Mouse (Mus musculus) heart, postnatal 14 days (tissue): ENCODE data around the gene 4933424G06Rik. TPM values are rescaled to one million over a fixed set of nuclear protein-coding genes. Genes with fewer than 3 reads are reported as not detected.

Source experiments
- DNase-seq, 2 experiments: peaks; one replicate each; pipeline ENCODE4 v3.0.0; 2021 to 2022
- intact Hi-C: fragments of 180-260 bp; cut with DNase I; formaldehyde crosslinking; loops from one replicate; pipeline ENCODE4 v1.15.1; 2025
- total RNA-seq, 2 experiments: library from RNA; stranded (reverse); gene quantifications; 2 replicates each; pipeline ENCODE4 v1.2.3; 2021

Gene 4933424G06Rik
- total RNA-seq, 2 experiments from 2014 or later, result not detected

DNA sequence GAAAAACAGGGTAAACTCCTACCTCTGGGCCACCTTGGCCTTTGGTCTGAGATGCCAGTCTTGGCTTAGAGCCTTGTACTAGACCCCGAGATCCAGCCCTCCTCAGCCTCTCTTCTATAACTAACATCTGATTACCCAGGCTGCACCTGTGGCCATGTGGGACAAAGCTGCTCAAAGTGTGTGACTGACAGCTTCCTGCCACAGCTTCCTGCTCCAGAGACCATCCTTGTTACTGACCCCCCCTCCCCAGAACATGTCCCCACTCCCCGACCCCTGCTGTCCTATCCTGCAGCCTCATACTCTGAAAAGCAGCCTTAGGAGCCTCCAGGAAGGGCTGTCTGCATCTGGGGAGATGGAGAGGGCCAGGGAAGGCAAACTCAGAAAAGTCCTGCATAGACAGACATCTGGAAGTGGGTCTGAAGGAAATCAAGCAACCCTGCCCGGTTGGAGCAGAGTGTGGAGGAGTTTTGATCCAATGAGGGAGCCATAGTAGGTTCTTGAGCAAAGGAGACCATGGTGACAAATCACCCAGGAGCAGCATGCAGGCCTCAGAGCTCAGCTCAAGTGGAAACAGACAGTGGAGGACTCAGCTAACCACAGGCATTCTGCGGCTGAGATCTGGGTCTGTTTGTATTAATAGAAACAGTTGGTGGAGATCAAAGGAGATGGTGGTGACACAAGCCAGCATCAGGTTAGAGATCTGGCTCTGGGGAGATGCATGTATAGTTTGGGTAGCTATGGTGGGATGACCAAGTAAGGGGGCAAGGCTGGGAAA, 56.7 kb downstream of the 4933424G06Rik start:
- intact Hi-C loops, result no loop called here
- no peak for DNase-seq

DNA sequence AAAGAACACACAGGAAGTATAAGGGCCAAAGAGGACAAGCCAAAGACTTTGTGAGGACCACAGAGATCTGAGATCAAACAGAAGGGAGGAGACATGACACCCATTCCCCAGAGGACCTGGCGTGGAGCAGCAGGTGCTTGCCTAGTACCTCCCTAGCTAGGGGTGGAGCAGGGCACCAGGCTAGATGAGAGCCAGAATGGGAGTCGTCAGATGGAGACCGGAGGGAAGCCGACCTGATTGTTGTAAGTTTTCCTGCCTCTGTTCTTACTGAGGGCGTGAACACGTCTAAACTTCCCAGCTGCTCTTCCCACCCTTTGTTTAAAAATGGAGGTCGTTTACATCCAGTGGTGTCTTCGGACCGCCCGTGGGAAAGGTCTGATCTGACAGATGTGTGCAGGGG, 57.4 kb downstream of the 4933424G06Rik start:
- intact Hi-C loops, result no loop called here
- no peak for DNase-seq

DNA sequence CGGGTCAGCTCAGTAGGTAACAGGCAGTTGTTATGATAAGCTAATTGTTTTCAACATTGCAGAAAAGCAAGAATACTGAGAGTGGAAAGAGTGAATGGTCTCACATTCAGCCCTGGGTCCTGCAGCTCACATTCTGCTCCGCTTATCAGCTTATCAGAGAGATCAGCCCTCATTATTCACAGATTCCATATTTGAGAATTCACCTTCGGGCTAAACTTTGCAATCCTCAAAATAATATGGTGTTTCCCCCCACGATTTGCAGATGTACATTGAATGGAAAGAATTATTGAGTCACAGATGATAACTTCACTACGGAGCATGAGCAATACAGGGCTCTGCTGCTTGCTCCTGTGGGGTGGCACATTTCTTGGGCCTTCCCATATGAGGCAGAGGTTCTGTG, 58.8 kb downstream of the 4933424G06Rik start:
- DNase-seq, result no peak
- intact Hi-C loops, result no loop called here

DNA sequence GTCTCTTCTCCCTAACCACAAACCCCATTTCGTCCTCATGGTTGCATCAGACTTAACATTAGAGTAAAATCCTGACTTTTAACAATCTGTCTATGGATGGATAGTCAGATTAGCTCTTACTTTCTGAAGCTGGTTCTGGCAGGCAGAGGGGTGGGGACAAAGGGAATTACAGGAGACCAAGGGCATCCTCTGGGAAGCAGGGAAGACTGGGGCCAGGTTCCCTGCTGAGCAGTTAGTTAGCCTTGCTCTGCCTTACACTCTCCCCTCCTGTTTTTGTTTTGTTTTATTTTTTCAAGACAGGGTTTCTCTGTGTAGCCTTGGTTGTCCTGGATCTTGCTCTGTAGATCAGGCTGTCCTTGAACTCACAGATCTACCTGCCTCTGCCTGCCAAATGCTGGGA, 60.0 kb downstream of the 4933424G06Rik start:
- DNase-seq, result no peak
- intact Hi-C loops, result no loop called here

DNA sequence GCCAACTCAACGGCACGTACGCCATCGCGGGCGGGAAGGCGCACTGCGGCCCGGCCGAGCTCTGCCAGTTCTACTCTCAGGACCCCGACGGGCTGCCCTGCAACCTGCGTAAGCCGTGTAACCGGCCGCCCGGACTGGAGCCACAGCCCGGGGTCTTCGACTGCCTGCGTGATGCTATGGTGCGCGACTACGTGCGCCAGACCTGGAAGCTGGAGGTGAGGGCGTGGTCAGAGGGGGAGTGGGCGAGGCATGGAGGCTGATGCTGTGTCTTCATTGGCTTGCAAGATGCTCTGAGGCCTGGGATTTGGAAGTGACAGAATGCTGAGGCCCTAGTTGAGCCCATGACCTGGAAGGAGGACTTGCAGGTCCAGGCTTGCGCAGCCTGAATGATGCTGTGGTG, 61.0 kb downstream of the 4933424G06Rik start:
- intact Hi-C loops, result no loop called here
- DNase-seq, result no peak

DNA sequence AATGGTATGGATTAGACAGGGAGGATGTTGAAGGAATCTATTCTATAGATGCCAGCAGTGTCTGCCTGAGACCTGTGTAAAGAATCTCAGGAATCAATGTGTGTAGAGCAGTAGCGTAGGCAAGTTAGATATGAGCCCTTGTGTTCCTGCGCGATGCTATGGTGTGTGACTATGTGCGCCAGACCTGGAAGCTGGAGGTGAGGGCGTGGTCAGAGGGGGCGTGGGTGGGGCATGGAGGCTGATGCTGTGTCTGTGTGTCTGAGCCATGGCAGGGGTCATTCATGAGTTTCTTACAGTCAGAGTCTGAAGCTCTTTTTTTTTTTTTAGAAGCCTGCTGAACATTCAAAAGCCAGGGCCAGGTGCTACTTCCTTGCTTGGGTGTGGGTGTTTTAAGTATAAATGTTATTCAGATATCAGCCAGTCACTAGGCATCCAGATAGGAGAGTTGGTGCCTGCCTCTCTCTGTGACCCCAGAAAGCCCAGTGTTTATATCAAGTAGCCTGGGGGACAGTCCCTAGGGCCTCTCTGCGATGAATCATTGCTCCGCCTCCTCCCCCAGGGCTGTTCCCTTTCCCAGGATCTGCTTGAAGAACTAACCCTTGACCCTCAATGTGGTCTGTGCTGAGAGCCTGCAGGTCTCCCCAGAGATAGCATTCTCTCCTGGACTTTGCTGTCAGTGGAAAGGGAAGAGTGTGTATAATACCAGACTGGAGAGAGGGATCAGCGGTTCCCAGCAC, 62.4 kb downstream of the 4933424G06Rik start:
- intact Hi-C loops, result no loop called here

DNA sequence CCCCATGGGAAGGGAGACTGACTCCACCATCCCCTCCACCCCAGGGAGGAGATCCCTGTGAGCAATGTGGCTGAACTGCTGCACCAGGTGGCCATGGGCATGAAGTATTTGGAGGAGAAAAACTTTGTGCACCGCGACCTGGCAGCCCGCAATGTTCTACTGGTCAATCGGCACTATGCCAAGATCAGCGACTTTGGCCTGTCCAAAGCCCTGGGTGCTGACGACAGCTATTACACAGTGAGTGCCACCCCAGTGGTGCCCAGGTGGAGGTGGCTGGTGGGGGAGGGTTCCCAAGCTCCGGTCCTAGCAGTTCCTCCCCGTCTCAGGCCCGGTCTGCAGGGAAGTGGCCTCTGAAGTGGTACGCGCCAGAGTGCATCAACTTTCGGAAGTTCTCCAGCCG, 70.8 kb downstream of the 4933424G06Rik start:
- intact Hi-C loops, result loop anchor here (10.0 kb wide), 1 partner anchor 624 kb away; no protein-coding TSS in a partner anchor
- no peak for DNase-seq

More for the DNA sequence above, 62.4 kb downstream of the 4933424G06Rik start:
- no peak for DNase-seq

DNA sequence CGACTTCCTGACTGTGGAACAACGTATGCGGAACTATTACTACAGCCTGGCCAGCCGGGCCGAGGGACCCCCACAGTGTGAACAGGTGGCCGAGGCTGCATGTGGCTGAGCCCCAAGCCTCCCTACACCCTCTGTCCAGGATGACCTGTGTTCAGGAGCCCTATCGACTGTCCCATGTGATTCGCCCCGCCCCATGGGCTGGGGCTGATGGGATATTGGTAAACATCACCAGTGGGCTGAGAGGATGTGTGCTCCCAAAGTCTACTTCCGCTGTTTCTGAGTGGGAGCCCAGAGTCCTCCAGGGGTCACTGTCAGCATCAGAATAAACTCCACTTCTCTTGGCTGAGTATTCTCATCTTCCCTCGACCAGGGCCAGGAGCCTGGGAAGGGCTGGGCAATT, 72.5 kb downstream of the 4933424G06Rik start:
- DNase-seq, result peak in 1 of 2 experiments; percentile 40
- intact Hi-C loops, result loop anchor here (10.0 kb wide), 1 partner anchor 622 kb away; no protein-coding TSS in a partner anchor

DNA sequence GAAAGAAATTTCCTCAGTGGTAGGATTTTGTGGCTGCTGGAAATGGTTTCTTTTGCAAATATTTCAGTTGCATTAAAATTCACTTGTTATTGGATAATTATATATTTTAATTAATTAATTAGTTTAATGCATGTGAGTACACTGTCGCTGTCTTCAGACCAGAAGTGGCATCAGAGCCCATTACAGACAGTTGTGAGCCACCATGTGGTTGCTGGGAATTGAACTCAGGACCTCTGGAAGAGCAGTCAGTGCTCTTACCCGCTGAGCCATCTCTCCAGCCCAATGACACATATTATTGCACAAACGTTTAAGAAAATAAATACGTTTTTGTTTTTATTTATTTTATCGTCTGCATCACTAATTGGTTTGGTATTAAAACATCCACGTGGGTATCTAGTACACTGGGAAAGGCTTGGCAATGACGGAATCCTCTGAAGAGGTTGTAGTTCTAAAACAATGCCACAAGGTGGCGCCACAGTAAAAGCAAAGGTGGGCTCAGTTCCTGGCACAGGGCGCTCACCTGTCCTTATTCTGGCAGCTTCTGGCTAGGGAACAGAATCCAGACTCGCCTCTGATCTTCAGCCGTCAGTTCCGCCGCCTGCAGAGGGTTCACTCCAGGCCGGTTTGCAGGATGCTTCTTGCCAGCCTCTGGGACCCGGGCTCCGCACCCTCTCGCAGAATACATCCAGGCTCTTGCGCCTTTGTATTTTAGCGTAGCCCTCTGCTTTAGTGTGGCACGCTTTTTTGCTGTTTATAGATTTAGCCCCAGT, 74.6 kb downstream of the 4933424G06Rik start:
- DNase-seq, result peak; percentile 81 to 90

DNA sequence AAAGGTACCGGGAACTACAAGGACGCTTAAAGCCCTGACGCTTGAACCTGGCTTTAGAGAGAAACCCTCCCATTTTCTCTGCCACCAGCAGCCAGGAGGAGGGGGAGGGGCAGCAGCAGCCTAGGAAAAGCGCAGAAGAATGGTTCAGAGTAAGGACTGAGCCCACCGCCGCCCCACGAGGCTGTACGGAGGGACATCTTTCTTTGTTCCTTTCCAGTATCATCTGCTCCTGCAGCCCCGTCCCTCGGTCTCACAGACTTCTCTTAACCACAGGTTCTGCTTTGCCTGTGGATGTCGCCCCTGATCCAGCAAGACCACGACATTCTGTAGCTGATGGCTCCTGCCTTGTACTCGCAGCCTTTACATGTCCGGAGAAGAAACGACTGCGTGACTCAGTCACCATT, 75.3 kb downstream of the 4933424G06Rik start:
- intact Hi-C loops, result loop anchor here (5.0 to 10.0 kb wide), 2 partner anchors 347 to 620 kb away; no protein-coding TSS in a partner anchor
- DNase-seq, result peak in 1 of 2 experiments; percentile 9

More for the DNA sequence above, 74.6 kb downstream of the 4933424G06Rik start:
- intact Hi-C loops, result loop anchor here (1.0 to 10.0 kb wide), 3 partner anchors 348 to 620 kb away; no protein-coding TSS in a partner anchor

DNA sequence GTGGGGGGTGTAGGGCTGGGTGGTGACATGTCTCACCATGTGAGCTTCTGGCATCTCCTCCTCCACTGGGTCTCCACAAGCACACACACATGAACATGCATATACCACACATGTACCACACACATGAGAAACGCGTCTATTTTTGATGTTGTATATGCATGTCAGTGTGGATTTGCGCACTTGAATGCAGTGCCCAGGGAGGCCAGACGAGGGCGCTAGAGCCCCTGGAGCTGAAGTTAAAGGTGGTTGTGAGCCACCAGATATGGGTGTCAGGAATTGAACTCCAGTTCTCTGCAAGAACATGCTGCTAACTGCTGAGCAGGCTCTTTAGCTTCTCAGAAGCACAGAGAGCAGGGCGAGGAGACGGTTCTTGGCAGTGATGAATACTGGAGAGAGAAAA, 76.4 kb downstream of the 4933424G06Rik start:
- intact Hi-C loops, result loop anchor here (5.0 to 10.0 kb wide), 2 partner anchors 346 to 618 kb away; no protein-coding TSS in a partner anchor
- no peak for DNase-seq

DNA sequence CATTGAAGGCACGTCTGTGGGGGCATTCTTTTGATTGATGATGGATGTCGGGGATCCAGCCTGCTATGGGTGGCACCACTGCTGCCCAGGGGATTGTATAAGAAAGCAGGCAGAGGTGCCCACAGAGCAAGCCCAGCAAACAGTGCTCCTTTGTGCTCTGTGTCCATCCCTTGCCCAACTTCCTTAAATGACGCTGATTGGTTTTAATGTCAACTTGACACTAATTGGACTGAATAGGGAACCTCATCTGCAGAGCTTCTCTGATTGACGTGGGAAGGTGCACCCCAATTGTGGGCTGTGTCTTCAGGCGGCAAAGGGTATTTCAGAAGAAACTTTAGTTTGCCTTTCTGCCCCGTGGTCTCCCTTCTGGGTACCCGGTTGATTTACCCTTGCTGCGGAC, 79.5 kb downstream of the 4933424G06Rik start:
- no peak for DNase-seq
- intact Hi-C loops, result loop anchor here (5.0 to 10.0 kb wide), 2 partner anchors 343 to 615 kb away; no protein-coding TSS in a partner anchor

DNA sequence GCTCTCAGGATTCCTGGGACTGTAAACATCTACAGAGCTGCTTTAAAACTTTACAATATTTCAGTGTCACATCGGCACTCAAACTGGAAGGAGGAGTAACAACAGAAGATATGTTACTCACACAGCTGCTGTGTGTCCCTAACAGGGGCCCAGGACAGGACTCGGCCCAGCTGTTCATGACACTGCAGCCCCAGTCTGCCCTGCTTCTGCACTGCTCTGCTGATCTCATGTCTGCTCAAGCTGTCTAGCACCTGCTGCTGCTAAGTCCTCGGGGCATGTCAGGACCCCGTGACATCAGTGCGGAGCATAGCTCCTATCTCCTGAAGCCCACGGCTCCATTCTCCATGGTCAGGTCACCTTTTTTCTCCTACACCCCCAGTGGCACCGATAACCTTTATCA, 86.8 kb downstream of the 4933424G06Rik start:
- intact Hi-C loops, result no loop called here
- DNase-seq, result peak in 1 of 2 experiments; percentile 22

DNA sequence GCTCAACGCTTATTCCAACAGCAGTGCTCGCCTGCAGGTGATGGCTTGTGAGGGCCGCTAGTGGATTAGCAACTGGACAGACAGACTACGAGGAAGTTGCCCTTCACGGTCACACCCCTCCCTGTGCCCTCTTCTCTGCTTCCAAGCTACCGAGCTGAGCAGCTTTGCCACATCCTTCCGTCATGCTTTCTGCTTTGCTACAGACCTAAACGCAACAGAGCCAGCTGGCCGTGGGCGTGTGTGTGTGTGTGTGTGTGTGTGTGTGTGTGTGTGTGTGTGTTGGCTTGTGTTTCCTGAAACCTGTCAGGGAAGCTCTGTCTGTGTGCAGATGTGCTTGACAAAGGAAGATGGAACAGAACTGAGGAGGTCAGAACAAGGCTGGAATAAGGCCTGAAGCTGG, 87.5 kb downstream of the 4933424G06Rik start:
- DNase-seq, result no peak

DNA sequence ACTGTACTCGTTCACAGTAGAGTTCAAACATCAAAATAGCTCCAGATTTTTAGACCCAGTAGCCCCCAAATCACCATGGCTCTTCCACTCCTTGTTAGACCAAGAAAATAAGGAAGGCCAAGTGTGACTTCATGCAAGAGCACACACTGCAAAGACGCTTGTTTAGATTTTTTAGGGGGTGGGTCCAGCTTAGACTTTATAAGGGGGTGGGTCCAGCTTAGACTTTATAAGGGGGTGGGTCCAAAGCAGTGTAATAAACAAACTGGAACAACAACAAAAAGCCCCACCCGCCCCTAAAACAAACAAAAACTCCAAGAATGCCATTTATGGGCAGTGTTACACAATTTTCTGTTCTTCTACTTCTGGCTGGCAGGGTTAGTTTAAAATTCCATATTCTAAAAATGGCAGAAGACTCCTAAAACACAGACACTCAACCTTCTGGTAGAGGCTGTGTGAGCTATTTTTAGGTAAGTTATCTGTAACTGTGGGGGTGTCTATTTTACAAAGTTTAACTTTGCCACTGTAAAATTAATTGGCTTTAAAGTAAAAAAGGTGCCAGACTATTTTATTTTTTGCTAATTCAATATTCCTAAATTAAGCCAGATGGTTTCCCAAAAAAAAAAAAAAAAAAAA, 90.5 kb downstream of the 4933424G06Rik start:
- DNase-seq, result no peak
- intact Hi-C loops, result no loop called here

More for the DNA sequence above, 87.5 kb downstream of the 4933424G06Rik start:
- intact Hi-C loops, result no loop called here

DNA sequence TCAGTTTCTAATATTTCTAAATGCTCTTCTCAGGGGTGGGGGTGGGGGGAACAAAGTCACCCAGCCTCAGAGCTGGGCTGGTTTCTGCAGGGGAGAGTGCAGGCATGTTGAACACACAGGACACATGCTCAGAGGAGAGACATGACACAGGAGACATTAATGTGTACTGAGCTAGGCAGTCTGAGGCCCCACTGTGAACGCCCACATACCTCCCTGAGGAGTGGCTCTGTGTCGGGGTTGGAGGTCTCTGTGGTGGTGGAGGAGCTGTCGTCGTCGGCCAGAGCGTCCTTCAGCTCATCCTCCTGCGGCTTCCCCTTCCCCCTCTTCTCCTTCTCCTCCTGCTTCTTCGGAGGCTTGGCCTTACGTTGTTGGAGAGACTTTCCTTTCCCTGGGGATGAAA, 94.3 kb downstream of the 4933424G06Rik start:
- intact Hi-C loops, result no loop called here
- no peak for DNase-seq

DNA sequence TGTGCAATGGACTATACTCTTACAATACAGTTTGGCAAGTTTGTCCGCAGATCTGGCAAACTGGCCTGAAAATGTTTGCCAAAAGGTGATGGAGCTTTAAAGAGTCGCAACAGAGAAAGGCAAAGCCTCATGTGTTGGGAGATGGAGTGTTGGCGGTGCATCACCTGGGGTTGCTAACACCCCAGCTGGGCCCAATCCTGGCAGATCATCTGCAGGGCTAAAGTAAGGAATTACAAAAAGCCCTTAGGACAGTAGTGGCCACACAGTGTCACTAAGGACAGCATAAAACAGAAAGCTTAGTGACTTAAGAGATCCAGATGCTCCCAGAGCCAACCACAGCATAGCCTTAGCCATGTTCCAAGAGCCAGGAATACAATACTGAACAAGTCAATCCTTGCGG, 94.9 kb downstream of the 4933424G06Rik start:
- no peak for DNase-seq
- intact Hi-C loops, result no loop called here

DNA sequence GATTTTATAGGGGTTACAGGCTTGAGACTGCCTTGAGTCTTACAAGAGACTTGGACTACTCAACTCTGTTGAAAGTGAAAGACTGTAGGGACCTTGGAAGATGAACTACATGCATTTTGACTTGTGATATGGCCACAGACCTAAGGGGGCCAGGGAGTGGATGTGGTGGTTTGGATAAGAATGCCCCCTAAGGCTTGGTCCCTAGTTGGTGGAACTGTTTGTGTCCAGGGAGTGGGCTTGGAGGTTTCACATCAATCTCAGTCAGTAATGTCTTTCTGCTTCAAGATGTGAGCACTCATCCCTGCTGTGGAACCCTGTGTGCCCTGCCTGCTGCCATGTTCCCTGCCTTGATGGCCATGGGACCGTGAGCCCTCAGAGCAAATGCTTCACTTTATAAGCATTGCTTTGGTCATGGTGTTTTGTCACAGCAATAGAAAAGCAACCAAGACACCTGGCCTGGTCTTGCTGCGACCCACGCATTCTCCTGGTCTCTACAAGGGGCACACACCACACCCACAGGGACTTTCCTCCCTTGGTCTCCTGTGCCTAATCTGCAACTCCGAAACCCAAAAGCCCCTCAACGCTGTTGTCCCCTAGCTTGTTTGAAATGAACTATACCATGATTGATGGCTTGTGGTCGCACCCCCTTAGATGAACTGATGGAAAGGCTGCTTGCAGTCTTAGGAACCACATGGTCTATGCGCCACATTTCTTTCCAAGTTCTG, 96.4 kb downstream of the 4933424G06Rik start:
- intact Hi-C loops, result no loop called here
- no peak for DNase-seq

DNA sequence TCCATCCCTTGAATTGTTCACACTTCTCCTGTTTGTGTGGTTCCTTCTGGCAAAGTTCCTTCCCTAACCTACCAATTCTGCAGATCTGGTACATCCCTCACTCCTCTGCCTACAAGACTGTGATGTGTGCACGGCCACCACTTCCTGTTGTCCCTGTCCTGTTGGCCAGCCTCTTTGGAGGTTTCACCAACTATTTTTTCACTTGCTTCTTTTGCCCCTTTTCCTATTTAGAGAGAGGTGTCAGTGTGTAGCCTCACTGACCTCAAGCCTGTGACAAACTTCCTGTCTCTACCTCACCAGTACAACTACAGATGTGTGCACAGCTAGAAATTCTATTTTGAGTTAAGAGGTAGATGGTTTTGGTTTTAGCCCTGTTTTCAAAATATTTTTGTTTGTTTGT, 97.1 kb downstream of the 4933424G06Rik start:
- no peak for DNase-seq
- intact Hi-C loops, result no loop called here
